Mouse (Mus musculus) thymus, postnatal 4 days (tissue): ENCODE results near the gene Spg21.
A peak's percentile ranks its signal among the peaks of the same experiment; 100 is the strongest.

Experiments used
- DNase-seq: peaks from one replicate; pipeline ENCODE4 v3.0.0; 2021

Gene Spg21

DNA sequence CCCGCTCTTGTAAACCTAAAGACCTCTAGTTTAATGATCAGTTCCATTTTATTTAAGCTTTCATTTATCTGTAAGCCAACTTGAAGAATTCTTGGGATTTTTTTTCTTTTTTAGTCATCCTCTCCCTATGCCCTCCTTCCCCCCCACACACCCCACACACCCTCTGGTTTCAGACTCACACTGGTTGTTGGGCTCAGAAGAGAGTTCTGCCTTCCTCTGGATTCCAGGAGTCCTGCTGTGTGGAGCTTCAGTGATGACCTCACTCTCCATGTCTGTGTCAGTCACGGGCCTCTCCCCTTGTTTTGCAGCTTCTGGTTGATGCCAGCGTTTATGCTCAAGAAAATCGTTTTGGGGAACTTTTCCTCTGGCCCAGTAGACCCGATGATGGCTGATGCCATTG, 19.3 kb downstream of the Spg21 start:
- no peak for DNase-seq

DNA sequence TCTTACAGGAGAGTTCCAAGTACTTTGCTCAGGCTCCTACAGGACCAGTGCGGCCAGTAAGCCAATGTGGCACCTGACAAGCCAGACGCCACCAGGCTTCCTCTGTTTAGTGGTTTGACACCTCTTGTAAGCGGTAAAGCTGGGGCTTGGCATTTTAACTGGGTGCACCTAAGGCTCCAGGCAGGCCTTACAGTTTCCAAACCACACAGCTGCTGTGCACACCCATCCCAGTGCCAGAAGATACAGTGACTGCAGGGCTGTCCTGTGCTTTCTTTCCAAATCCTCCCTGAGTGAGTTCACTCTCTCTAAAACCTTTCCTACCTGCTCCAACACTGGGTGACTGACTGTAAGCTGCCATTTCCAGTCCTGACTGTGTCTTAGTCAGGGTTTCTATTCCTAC, 30.7 kb downstream of the Spg21 start:
- DNase-seq: no peak

DNA sequence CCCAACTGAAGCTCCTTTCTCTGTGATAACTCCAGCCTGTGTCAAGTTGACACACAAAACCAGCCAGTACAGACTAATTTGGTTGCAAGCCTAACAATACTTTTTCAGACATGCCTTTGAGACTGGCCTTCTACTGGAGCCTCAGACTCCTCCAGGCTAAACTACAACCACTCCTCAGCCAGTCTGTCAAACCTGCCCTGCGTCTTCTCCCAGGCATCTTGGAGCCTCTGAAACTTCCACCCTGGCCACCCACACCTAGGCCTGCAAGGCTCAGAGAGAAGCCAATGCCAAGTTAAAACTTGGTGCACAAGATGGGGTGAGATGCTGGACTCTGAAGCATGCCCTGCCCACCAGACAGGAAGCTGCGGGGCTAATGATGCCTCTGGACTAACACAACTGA, 31.6 kb downstream of the Spg21 start:
- no peak for DNase-seq

DNA sequence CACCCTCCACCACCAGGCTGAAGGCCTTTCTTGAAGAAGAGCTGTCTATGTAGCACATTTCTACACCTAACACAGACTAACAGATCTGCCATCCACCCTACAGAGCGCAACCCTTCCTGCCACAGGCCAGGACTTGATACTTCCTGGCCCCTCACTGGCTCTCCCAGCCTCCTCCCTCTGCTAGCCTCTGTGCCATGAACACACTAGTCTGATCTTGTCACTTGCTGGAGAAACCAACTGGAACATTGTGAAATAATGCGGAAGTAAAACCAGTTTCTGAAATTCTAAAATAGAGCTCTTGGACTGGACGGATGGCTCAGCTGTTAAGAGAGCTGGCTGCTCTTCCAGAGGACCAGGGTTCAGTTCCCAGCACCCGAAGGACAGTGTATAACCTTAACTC, 32.1 kb downstream of the Spg21 start:
- DNase-seq: no peak

DNA sequence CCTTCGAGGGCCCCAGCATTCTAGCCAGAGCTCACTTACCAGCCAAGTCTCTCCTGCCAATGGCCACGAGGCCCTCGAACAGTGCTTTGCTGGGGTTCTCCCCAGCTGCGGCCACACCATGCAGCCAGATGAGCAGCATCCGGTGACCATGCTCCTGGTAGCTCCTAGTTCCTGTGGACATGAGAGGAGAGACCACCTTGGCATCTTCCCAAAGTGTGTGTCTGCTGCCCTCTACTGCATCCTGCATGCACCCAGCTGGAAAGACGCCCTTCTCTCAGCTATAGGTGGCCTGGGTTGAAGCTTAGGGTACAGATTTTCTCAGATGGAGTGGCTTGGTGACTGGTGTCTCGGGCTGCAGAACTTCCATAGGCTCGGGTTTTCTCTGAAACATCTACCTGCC, 41.4 kb downstream of the Spg21 start:
- DNase-seq: peak; percentile 34

DNA sequence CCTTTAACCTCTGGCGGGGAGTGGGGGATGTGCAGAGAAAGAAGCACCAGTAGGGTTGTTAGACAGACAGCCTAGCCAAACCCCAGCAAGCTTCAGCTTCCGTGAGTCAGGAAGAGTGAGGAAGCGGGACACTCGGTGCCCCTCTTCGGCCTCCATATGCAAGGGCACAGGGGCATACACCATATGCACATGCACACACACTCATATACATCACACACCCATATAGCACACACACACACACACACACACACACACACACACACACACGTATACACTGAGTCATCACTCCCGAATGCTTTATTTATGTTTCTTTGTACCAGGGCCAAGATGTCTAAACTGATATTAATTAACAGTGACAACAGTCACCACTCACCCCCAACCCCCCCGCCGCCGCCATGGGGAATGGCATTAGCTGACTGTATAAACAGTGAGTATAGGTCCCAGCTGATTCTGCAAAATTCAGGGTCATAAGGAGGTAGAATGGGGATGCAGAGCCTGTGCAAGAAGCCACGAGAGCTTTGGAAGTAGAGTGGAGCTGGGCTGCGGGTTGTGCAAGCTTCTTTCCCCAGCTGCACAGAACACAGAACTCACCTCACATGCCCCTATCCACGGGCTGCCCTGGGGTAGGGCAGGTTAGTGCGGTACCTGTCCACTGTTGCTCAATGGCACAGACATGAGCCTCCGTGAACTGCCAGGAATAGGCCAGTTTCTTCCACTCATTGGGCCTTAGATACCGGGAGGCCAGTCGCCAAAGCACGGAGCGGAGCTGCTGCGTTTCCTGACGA, 42.2 kb downstream of the Spg21 start:
- DNase-seq: no peak

DNA sequence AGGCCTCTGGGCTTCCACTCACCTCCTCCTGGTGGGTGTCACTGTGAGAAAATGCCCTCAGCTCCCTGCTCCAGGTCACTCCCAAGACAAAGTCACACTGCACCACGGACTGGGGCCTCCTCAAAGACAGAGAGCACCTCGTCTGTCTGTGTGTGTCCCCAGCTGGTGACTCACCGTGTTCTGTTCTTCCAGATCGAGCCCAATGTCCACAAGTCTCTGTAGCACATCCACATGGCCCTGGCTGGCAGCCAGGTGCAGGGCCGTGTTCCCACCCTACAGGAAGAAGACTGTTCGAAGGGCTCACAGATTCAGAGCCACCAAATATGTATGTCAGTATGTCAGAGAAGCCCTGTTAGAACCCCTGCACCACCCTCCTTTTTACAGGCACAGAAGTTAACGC, 47.7 kb downstream of the Spg21 start:
- DNase-seq: peak; percentile 36

DNA sequence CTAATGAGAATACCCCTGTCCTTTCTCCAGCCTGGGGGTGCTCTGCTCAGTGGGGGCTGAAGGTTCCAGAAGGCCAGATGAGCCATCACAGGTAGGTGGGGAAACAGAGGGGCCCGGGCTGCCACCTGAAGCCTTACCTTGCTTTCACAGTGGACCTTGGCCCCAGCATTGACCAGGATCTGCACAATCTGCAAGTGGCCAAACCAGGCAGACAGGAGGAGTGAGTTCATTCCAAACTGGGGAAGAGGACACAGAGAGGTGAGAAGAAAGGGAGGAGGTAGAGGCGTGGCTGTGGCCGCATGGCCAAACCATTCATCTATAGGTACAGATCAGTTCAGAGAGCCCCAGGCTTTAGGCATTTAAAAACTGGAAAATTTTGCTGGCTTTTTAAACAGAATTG, 51.8 kb downstream of the Spg21 start:
- no peak for DNase-seq

DNA sequence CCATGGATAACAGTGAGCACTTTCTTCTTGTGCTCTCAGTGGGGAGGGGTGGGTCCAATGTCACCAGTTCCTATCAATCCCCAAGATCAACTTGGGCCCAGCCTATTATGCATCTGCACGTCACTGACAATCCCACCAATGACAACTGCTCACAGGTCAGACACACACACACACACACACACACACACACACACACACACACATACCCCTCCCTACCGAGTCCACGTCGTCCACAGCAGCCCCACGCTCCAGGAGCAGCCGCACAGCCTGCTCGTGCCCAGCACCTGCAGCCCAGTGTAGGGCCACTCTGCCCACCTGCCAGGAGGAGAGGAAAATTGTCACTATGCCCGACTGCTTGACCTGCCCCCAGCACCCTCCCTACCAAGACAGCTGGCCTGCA, 53.7 kb downstream of the Spg21 start:
- no peak for DNase-seq

DNA sequence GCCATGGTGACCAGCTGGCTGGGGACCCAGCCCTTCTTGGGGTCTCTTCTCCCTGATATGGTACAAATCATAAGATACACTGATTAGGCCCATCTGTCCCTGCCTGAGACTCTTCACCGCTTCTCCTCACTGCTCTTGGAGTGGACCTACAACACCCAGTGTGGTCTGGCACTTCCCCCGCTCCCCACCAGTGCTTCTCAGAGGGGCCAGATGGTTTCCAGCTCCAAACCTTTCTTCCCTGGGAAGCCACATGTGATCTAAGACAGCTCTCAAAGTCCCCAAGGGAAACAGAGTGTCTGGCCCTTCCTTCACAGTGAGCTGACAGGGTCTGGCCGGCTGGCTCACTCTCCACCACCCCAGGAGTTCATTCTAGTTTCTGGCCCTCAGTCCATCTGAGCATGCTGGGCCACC, 54.1 kb downstream of the Spg21 start:
- no peak for DNase-seq

DNA sequence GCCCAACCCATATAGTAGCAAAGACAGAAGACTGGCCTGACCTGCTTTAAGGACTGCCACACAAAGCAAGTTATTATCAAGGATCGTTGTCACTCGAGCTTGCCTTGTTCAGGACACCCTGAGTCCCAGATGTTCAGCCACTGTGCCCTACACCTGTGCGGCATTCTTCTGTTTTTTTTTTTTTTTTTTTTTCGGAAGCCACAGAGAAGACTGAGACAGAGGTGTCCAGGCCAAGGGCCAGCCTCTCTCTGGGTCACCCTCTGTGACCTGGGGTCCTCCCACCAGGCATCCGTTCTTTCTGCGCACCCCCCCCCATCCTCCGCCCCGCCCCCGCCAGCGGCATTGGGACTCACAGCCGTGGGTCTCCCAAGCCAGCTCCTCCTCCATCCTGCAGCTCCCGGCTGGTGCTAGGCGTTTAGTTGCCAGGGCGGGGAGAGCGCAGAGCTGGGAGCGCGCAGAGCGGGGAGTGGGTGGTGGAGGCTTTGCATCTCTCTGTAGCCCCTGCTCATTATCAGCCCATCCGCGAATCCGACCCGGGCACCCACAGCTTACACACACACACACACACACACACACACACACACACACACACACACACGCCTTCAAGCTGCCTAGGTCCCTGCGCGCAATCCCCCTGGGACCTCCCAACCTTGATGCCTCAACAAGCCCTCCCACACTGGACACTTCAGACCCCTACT, 59.2 kb downstream of the Spg21 start, which contains the start of gene Ankdd1a:
Ankdd1a (minus strand) TSS at position 387 of the 698 bp plus-strand sequence.
- no peak for DNase-seq

DNA sequence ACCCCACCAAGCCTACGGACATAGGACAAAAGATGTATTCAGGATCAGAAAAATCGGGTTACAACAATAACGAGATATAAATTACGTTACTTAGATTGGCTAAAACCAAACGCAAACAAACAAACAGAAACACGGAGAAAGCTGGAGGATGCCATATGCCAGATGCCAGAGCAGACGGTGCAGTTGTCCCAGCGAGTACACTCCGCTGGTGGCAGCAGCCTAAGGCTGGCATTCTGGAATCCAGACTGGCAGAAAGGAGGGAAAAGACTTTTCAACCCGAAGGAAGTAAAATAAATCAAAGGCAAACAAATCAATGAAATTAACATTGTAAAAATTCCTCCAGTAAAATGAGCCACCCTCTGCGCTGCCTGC, 59.7 kb downstream of the Spg21 start:
- DNase-seq: no peak

DNA sequence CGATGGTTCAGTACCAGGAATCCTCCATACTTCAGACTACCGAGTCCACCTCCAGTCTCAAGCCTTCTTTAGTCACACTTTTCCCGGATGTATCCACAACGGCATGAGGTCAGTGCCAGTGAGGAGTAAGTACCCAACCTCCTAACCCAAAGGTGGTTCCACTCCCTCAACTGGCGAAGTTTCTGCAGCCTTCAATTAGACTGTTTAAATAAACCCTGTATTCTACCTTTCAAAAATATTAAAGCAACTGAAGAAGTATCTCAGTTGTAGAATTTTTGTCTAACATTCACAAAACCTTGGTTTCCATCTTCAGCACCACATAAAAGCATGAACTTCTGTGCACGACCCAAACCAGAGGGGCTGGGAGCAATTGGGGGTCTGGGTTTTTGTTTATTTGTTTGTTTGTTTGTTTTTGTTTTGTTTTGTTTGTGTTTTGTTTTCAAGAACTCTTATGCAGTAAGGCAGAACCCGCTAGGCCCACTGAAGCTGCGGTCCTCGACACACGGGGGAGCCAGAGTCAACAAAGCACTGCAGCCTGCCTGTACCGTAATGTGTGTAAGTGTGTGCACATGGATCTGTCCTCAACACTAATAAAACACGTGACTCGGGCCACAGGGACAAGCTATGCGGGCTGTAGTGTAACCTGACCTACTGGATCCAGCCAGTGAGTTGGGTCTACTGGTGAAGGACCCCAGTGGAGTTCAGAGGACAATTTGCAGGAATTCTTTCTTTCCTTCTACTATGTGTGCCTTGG, 63.0 kb downstream of the Spg21 start:
- DNase-seq: peak; percentile 87

DNA sequence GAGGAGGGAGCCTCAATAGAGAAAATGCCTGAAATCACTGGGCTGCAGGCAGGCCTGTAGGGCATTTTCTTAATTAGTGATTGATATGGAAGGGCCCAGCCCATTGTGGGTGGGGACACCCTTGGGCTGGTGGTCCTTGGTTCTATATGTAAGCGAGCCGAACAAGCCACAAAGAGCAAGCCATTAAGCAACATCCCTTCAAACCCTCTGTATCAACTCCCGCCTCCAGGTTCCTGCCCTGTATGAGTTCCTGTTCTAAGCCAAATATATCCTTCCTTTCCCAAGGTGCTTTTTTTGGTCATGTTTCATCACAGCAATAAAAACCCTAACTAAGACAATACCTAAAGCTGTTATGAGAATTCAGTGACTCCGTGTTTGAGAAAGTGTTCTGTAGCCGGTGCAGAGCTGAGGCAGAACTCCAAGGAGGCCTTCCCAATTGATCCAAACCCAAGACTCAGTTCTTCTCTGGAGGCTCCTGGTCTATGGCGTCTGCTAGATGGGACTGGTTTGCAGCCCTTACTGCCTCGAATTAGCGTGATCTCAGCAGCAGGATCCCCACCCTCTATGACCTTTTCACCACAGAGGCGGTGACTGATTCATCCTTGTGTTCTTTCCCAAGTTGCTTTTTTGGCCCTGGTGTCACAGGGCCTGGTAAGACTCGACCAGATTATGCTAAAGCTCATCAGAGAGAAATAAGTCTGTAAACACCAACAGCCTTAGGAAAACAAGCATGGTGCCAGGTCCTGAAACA, 64.9 kb downstream of the Spg21 start:
- no peak for DNase-seq

DNA sequence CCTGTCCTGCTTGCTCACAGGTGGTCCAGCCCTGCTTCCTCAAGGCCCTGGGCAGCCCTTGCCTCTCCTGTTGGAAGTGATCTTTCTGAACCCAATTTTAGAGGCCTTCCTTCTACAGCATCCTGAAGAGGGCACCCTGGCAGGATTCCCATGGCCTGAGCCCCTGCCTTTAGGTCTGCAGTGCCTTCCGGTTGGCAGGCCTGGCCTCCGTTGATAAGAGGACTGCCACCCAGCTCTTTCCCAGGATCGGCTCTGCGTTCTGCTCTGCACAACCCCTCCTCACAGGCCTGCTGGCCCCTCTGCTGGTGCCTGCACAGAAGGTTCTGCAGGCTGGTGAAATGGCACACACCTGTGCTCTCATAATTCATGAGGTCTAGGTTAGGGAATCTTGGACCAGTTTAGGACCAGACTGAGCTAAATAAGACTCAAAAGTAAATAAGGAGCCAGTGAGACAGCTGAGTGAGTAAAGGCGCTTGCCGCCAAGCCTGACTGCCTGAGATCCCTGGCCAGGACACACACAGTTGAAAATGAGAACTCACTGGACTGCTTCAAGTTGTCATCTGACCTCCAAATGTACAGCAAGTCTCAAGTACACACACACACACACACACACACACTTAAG, 67.8 kb downstream of the Spg21 start:
- no peak for DNase-seq

DNA sequence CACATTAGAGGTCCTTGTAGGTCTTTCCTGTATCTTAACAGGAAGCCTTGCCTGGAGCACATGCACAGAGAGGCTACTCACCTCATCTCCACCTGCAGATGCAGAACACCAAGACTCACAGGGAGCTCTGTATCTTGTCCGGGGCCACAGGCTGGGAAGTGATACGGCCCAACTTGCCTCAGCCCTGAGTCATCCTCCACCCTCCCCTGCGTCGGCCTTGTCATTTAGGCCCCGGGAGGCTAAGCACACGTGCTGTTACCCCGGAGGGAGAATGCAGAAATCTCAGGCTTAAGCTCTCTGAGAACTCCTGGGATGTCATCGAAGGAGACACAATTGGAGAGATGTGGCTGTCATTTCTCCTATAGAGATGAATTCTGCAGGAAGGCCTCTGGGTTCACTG, 68.9 kb downstream of the Spg21 start:
- DNase-seq: no peak

DNA sequence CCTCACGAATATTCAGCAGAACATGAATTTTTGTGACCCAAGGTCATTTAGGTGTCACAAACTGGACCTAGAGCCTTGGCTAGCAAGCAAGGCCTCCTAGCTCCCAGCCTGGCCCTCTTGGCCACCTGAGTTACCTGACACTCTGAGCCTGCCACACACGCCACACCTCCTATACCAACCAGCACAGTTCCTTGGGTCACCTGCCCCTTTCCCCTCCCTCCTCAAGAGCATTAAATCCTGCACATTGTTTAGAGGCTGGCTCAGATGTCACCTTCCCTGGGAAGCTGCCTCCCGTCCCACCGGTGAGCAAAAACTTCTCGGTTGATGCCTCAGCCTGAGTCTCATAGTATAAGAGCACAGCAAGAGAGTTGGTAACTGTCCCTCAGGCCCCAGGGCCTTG, 70.5 kb downstream of the Spg21 start:
- DNase-seq: no peak

DNA sequence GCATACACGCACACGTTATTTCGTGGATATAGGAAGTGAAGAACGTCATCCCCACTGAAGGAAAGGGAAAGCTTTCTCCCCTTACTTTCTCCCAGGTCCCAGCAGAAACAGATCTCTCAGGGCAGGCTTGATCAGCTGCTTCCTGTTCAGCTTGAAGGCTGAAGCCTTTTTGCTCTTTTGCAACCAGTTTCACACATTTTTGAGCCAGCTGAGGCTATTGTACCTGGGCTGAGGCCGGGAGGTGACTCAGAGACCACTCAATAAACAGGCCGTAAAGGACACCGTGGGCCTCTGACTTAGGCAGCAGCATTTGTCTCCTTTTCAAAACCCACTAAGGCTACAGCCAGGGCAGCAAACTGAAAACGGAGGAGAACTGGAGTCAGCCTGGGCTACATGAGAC, 72.2 kb downstream of the Spg21 start:
- no peak for DNase-seq

DNA sequence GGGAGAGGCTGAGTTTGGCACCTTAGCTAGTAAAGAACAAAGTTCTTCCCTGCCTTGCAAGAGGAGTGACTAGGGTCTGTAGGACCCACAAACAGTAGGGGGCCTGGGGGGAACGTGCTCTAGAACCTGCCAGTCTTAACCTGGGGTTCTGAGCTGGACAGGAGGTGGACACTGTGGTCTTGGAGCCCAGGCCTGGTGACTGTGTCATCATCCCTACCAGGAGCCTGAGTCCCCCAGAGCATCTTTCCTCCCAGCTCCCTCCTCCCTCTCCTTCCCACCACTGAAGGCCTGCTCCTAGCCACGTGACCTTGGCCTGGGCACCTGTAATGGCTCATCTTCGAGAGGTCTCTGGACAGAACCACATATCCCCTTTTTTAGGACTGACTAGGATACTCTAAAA, 73.4 kb downstream of the Spg21 start:
- no peak for DNase-seq

DNA sequence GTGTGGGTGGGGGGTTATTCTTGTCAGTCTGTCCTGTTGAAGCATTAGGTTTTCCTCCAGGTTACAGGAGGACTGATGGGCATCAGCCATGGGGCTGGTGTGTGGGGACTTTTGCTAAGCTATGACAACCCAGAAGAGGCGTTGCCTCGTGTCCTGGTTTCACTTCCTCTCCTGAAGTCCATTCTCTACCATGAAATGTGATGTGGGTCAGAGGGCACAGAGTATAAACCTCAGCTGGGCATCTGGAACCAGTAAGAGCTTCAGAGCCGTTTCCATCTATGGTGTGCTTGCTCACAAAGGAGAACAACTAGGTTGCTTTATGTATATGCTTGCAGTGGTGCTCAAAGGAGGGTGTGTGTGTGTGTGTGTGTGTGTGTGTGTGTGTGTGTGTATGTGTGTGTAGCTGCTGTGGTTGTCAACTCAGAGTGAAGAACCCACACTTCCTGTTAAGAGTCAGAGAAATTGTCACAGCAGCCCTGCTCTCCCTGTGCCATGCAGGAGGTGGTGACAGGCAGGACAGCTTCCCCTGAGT, 74.5 kb downstream of the Spg21 start:
- DNase-seq: peak; percentile 66

DNA sequence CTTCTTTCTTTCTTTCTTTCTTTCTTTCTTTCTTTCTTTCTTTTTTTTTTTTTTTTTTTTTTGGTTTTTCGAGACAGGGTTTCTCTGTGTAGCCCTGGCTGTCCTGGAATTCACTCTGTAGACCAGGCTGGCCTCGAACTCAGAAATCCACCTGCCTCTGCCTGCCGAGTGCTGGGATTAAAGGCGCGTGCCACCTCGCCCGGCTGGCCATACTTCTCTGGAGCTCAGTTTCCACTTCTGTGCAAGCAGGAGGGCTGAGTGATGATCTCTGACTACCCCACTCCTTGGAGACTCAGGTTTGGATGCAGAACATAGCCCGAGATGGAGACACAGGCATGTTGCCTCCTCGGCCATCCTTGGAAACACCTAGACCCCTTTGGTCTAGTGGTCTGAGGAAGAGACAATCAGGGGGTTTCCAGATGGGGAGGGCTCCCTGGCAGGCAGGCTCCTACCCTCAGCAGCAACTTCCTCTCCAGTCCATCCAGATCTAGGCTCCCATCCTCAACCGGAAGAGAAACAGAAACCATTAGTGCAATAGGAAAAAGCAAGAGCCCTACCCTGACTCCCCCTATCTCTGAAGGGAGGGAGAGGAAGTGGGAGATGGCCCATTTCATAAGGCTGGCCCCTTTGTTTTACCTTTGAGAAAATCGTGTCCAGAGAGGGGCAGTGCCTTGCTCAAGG, 75.2 kb downstream of the Spg21 start:
- peak; percentile 43 for DNase-seq

DNA sequence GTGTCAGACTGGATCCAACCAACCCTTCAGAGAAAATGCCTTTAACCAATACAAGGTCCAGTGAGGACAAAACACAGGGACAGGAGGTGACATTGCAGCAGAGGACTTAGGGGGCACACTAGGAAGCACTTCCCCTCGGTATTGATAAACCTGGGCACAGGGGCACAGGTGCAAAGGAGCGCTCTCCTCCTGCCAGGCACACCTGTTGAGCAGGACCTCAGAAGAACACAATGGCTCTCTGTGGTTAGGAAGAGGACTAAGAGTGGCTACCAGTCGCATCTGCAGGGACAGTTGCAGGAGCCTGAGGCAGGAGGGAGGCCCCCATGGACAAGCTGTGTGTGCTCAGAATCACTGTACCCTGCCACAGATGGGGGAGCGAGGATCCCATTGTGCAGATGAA, 75.7 kb downstream of the Spg21 start:
- DNase-seq: peak; percentile 39
